Comparison of ENCODE assay signal across 16 mouse cellular contexts in genomic region chr16:76827674-76828441, GRCm38 (mm10).
DNase-seq lines count a peak whose midpoint lies in the region; ATAC-seq lines count a peak whose summit lies in the region.
"Had no signal": no experiment of that assay in that cellular context is flagged by ENCODE, and none has a peak within 500 bp of the region (broad histone marks: within the 10 kb centered on the region; RNA-seq: fewer than 3 reads in every experiment).

No protein-coding gene starts in this region.

- no peak overlapping the region for H3K4me2 ChIP-seq in midbrain, embryonic 12.5 days (replicated peaks)
- no peak overlapping the region for H3K4me2 ChIP-seq in midbrain, embryonic 11.5 days
- H3K4me2 ChIP-seq: heart, embryonic 15.5 days; kidney, embryonic 15.5 days; limb, embryonic 12.5 days; liver, embryonic 15.5 days had no signal

- intact Hi-C loops in left cerebral cortex, postnatal 4 days (cut with DNase I): no loop called here

- no peaks in the 10 kb centered on the region for H3K36me3 ChIP-seq in midbrain, embryonic 12.5 days
- no peaks in the 10 kb centered on the region for H3K36me3 ChIP-seq in midbrain, embryonic 11.5 days (ENCODE audit: control insufficient read depth, insufficient read depth, low read length)
- H3K36me3 ChIP-seq: heart, embryonic 15.5 days; kidney, embryonic 15.5 days; limb, embryonic 12.5 days; liver, embryonic 15.5 days had no signal

- no peak for DNase-seq in frontal cortex, postnatal 10 days (ENCODE audit: low spot score in 2 of 2)
- DNase-seq in midbrain, embryonic 11.5 days (ENCODE audit: low spot score, missing footprints): no peak
- DNase-seq in left cerebral cortex, postnatal 4 days: peak; percentile 73
- DNase-seq in right cerebral cortex, postnatal 25 days: peak; percentile 18
- no peak for DNase-seq in kidney, postnatal 14 days
- DNase-seq in heart, adult 11 months: no peak
- DNase-seq: adrenal gland, adult 8-10 months; gastrocnemius, postnatal 36 days; lung, postnatal 4 days had no signal

- no peaks in the 10 kb centered on the region for H3K27me3 ChIP-seq in midbrain, embryonic 12.5 days
- no peaks in the 10 kb centered on the region for H3K27me3 ChIP-seq in midbrain, embryonic 11.5 days (ENCODE audit: control insufficient read depth, insufficient read depth, low read length)
- H3K27me3 ChIP-seq: heart, embryonic 15.5 days; kidney, embryonic 15.5 days; limb, embryonic 12.5 days; liver, embryonic 15.5 days had no signal

- WGBS in midbrain, embryonic 12.5 days: 84% methylated on average over 7 of the region's 7 CpGs
- 86% methylated on average over 7 of the region's 7 CpGs for WGBS in midbrain, embryonic 11.5 days

- H3K27ac ChIP-seq in midbrain, embryonic 12.5 days (replicated peaks): no peak overlapping the region
- no peak overlapping the region for H3K27ac ChIP-seq in midbrain, embryonic 11.5 days (ENCODE audit: low read depth, low read length)
- H3K27ac ChIP-seq: heart, embryonic 15.5 days; kidney, embryonic 15.5 days; limb, embryonic 12.5 days; liver, embryonic 15.5 days had no signal

- peak; percentile 59; the same call in 1 of the 2 replicates for ATAC-seq in frontal cortex, adult (ENCODE audit: low TSS enrichment)
- ATAC-seq in midbrain, embryonic 12.5 days (ENCODE audit: low FRiP score, low read depth): peak; percentile 82
- no peak for ATAC-seq in midbrain, embryonic 11.5 days (ENCODE audit: low FRiP score)
- ATAC-seq: inflammation-experienced regulatory T-cells, adult 6 months had no signal

- no peak overlapping the region for H3K4me3 ChIP-seq in midbrain, embryonic 12.5 days
- no peak overlapping the region for H3K4me3 ChIP-seq in midbrain, embryonic 11.5 days (ENCODE audit: low read depth, low read length)
- H3K4me3 ChIP-seq: heart, embryonic 15.5 days; kidney, embryonic 15.5 days; limb, embryonic 12.5 days; liver, embryonic 15.5 days had no signal

- H3K4me1 ChIP-seq in midbrain, embryonic 12.5 days: 0 out of 2 replicates have a peak, but pooled peaks cover 6% of the 10 kb centered on the region
- H3K4me1 ChIP-seq in midbrain, embryonic 11.5 days (ENCODE audit: control insufficient read depth, insufficient read depth, low read length): no peaks in the 10 kb centered on the region
- H3K4me1 ChIP-seq: heart, embryonic 15.5 days; kidney, embryonic 15.5 days; limb, embryonic 12.5 days; liver, embryonic 15.5 days had no signal

- no peak overlapping the region for H3K9ac ChIP-seq in midbrain, embryonic 12.5 days (replicated peaks)
- no peak overlapping the region for H3K9ac ChIP-seq in midbrain, embryonic 11.5 days (ENCODE audit: low read length)
- H3K9ac ChIP-seq: heart, embryonic 15.5 days; kidney, embryonic 15.5 days; limb, embryonic 12.5 days; liver, embryonic 15.5 days had no signal

- H3K9me3 ChIP-seq in midbrain, embryonic 12.5 days: 0 out of 2 replicates have a peak, but pooled peaks cover 3% of the 10 kb centered on the region
- no peaks in the 10 kb centered on the region for H3K9me3 ChIP-seq in midbrain, embryonic 11.5 days (ENCODE audit: control insufficient read depth, low read length)
- H3K9me3 ChIP-seq: heart, embryonic 15.5 days; liver, embryonic 15.5 days had no signal

Comparison
In these comparisons a context has a peak if more than half of its experiments do, and no peak if none do; other contexts are left out.
1. DNase-seq: peak in left cerebral cortex, postnatal 4 days (single experiment) and right cerebral cortex, postnatal 25 days (single experiment); none in frontal cortex, postnatal 10 days (0 of 2), midbrain, embryonic 11.5 days (single experiment), kidney, postnatal 14 days (single experiment) and heart, adult 11 months (single experiment).